Mouse (Mus musculus) thymus, adult 2 months (tissue): ENCODE results near the gene Dusp6. TPM values are rescaled to one million over a fixed set of nuclear protein-coding genes. Genes with fewer than 3 reads are reported as not detected.
A peak's percentile ranks its signal among the peaks of the same experiment; 100 is the strongest.

Experiments
- DNase-seq: peaks from one replicate; pipeline ENCODE4 v3.0.0; 2021
- H3K27ac ChIP-seq: fragments of 200-500 bp; 2 replicates; pipeline ENCODE4 v1.5.1; 2012; ENCODE audit warnings: low read length, control low read depth; ENCODE audit not compliant: control insufficient read depth, insufficient read depth
- H3K27me3 ChIP-seq: fragments of 200-500 bp; 2 replicates; pipeline ENCODE4 v1.6.1; 2012; ENCODE audit warnings: mild to moderate bottlenecking, low read length, moderate library complexity, mixed read lengths; ENCODE audit not compliant: control insufficient read depth, insufficient read depth
- H3K36me3 ChIP-seq: fragments of 200-500 bp; 2 replicates; pipeline ENCODE4 v1.6.1; 2012; ENCODE audit warnings: mild to moderate bottlenecking, low read length, moderate library complexity; ENCODE audit not compliant: control insufficient read depth, insufficient read depth
- H3K4me1 ChIP-seq: fragments of 200-500 bp; replicated peaks from 2 replicates; pipeline ENCODE4 v1.6.1; 2012; ENCODE audit warnings: low read length; ENCODE audit not compliant: control insufficient read depth, insufficient read depth
- H3K4me3 ChIP-seq: fragments of 200-500 bp; 2 replicates; pipeline ENCODE4 v1.5.1; 2012; ENCODE audit warnings: mild to moderate bottlenecking, low read length, control low read depth, moderate library complexity; ENCODE audit not compliant: control insufficient read depth, insufficient read depth
- CTCF ChIP-seq: fragments of 200-500 bp; IDR thresholded peaks from 2 replicates; pipeline ENCODE4 v1.5.1; 2012; ENCODE audit warnings: mild to moderate bottlenecking, control low read depth, low read length, moderate library complexity, borderline replicate concordance; ENCODE audit not compliant: control insufficient read depth, poor library complexity, insufficient read depth; ENCODE audit errors: extremely low read depth
- POLR2A ChIP-seq: fragments of 200-500 bp; IDR thresholded peaks from 2 replicates; pipeline ENCODE4 v1.6.1; 2012; ENCODE audit warnings: mild to moderate bottlenecking, low read length, control low read depth, moderate library complexity; ENCODE audit not compliant: control insufficient read depth, poor library complexity, insufficient read depth; ENCODE audit errors: extremely low read depth
- WGBS: fragments of 180-500 bp; shearing (Covaris S2); methylation state at CpG from one replicate; pipeline ENCODE4 v1.1.7; 2018; 5-methylcytosine and 5-hydroxymethylcytosine counted together
- polyA plus RNA-seq: library from polyadenylated mRNA; depleted of rRNA; stranded (reverse); fragments of >200 nt; gene quantifications from 2 replicates; pipeline ENCODE4 v1.2.3, GENCODE M21; 2012

The Dusp6 gene
- polyA plus RNA-seq, 1 experiment: 43.9 TPM

- Histone ChIP-seq H3K36me3 (no peaks in the 10 kb centered on the region), H3K4me1 (peaks cover 14% of the 10 kb centered on the region), H3K4me3 (no peak overlapping the region), H3K27me3 (no peaks in the 10 kb centered on the region), H3K27ac (no peak overlapping the region)
- DNase-seq: no peak
- 80% methylated on average over 20 of the region's 20 CpGs for WGBS
- no peak for TF ChIP-seq CTCF
- no peak for TF ChIP-seq POLR2A
Observed at GRCm38 (mm10) chr10:99246797-99247508, 16.1 kb upstream of the Dusp6 start.

DNA sequence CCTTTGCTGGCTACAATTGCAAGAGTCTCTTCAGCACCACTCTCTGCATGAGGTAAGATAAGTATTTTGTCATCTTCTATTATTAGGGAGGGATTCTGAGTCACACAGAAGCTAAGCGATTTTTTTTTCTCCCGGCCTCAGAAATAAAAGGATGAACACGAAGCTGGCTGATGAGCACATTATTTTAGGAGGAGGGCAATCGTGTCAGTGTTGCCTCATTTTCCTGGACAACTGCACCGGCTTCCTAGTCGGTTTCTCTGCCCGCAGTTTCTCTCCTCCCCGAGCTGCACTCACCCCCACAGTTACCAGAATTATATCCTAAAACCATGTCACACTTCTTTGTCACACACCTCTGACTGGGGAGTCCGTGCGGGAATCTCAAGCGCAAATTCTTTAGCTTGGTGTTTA is 12.2 kb upstream of the Dusp6 start:
- no peak for TF ChIP-seq CTCF
- no peak for TF ChIP-seq POLR2A
- Histone ChIP-seq H3K36me3 (no peaks in the 10 kb centered on the region), H3K4me1 (0 out of 2 replicates have a peak, but pooled peaks cover 2% of the 10 kb centered on the region), H3K27me3 (no peaks in the 10 kb centered on the region), H3K4me3 (no peak overlapping the region), H3K27ac (no peak overlapping the region)
- no peak for DNase-seq
- WGBS: 93% methylated on average over 11 of the region's 11 CpGs

DNA sequence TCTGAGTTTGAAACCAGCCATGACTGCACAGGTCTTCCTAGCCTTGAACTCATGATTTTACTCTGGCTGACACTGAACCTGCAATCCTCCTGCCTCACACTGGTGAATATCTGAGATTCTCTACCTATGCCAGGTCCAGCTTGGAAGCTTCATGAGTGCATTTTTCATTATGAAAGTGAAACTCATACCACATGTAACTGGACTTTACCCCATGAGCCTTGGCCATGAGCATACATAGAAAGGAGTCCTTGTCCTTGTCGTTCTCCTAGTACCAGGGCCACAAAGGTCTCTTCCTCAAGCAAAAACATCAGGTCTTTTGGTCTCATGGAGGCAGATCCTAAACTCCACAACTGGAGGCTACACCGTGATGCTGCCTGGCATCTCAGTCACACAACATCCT is 9.6 kb upstream of the Dusp6 start:
- no peaks in the 10 kb centered on the region for H3K36me3 ChIP-seq
- H3K27ac ChIP-seq: no peak overlapping the region
- H3K27me3 ChIP-seq: no peaks in the 10 kb centered on the region
- WGBS: 98% methylated on average over 2 of the region's 2 CpGs
- no peak overlapping the region for H3K4me3 ChIP-seq
- peaks cover 9% of the 10 kb centered on the region for H3K4me1 ChIP-seq
- TF ChIP-seq CTCF (no peak), POLR2A (no peak)
- DNase-seq: no peak

DNA sequence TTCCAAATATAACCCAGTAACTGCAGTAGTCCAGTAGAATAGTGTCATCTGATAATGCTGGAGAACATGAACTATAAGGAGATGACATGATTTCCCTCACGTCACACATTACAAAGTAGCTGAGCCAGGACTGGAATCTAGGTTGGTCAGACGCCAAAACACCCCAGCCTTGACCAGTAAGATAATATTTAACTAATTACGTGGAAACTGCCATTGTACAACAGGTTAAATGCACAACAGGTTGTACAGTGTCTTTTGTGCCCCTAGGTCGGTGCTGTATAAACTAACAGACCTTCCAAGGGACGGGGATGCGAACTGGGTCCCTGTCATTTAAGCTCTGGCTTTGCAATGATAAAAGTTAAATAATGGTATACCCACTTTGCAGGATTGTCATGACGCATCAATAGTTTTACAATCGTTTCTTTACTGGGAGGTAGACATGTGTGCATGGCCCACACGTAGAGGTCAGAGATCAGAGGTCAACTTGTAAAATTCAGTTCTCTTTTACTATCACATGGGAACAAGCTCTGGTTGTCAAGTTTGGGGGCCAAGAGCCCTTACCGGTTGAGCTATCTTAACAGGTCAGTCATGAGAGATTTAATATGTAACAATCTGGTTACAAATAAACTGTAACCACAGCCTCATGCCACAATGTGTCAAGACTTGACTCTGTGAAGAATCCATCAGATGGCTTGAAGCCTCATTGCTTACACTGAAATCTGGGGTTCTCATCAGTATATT is 7.0 kb upstream of the Dusp6 start:
- no peak for DNase-seq
- TF ChIP-seq CTCF: no peak
- no peak for TF ChIP-seq POLR2A
- WGBS: 96% methylated on average over 10 of the region's 10 CpGs
- H3K36me3 ChIP-seq: no peaks in the 10 kb centered on the region
- no peaks in the 10 kb centered on the region for H3K27me3 ChIP-seq
- H3K27ac ChIP-seq: no peak overlapping the region
- H3K4me3 ChIP-seq: no peak overlapping the region
- H3K4me1 ChIP-seq: peaks cover 13% of the 10 kb centered on the region

DNA sequence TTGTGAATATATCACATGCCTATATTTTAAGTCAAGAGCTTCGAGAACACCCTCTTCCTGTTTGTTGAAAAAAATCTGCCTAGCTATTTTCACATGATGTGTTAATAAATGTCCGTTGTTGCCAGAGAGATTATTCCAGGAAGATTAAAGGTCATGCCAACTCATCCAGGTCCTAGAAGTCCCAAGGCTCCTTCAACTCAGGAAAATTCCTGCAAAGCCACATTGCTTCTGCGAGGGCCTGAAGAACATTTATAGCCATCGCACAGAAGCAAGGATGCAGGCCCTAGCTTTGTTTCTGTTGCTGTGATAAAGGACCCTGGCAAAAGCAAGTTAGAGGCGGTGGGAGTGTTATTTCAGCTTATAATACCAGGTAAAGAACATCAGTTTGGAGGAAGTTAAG is 5.5 kb upstream of the Dusp6 start:
- no peak for TF ChIP-seq POLR2A
- no peak for TF ChIP-seq CTCF
- Histone ChIP-seq H3K36me3 (no peaks in the 10 kb centered on the region), H3K27me3 (no peaks in the 10 kb centered on the region), H3K27ac (no peak overlapping the region), H3K4me3 (no peak overlapping the region), H3K4me1 (peaks cover 13% of the 10 kb centered on the region)
- 46% methylated on average over 5 of the region's 5 CpGs for WGBS
- no peak for DNase-seq

GRCm38 (mm10) chr10:99259840-99260239 is 3.2 kb upstream of the Dusp6 start:
- WGBS: 74% methylated on average over 8 of the region's 8 CpGs
- DNase-seq: no peak
- H3K27ac ChIP-seq: no peak overlapping the region
- peaks cover 17% of the 10 kb centered on the region for H3K4me1 ChIP-seq
- no peak overlapping the region for H3K4me3 ChIP-seq
- H3K27me3 ChIP-seq: no peaks in the 10 kb centered on the region
- TF ChIP-seq POLR2A (no peak), CTCF (no peak)
- no peaks in the 10 kb centered on the region for H3K36me3 ChIP-seq

DNA sequence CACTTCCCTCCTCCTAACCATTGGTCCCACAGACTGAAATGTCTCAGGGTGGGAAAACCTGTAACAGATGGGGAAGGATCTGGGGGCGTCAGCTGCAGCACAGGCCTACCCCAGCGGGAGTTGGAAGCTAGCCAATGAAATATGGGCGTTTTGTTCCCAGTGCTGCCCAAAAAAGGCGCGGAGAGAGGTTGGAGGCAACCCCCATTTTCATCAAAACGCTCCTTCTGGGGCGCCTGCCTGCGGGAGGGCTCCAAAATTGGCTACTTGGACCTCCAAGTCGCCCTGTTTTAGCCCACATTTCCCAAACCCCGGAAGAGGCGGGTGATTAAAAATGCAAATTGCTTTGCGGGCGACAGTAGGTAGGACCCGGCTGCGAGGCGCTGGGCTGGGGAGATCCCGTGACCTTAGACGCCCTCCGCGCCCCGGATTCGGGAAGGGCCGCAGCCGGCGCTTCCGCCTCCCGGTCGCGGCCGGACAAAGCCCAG is 1.8 kb upstream of the Dusp6 start:
- WGBS: under 1% methylated on average over 30 of the region's 30 CpGs
- peak overlapping the region; percentile 90 for H3K27ac ChIP-seq
- H3K4me3 ChIP-seq: peak overlapping the region; percentile 58
- no peaks in the 10 kb centered on the region for H3K36me3 ChIP-seq
- H3K27me3 ChIP-seq: no peaks in the 10 kb centered on the region
- H3K4me1 ChIP-seq: peaks cover 21% of the 10 kb centered on the region
- DNase-seq: no peak
- TF ChIP-seq POLR2A (no peak), CTCF (no peak)
